Mouse (Mus musculus) large intestine, adult 2 months (tissue): ENCODE data around the gene Ubxn1. TPM values are rescaled to one million over a fixed set of nuclear protein-coding genes. Genes with fewer than 3 reads are reported as not detected.
"Not testable (repeated sequence)": the region's sequence is repeated elsewhere in the genome, so short reads cannot be mapped to it uniquely, and the experiment has no call there.

Experiments used
- DNase-seq: peaks from one replicate; pipeline ENCODE4 v3.0.0-alpha.2; 2012; ENCODE audit warnings: low read depth, low spot score
- WGBS: fragments of 180-500 bp; shearing (Covaris S2); methylation state at CpG from one replicate; pipeline ENCODE4 v1.1.7; 2018; 5-methylcytosine and 5-hydroxymethylcytosine counted together
- polyA plus RNA-seq: library from polyadenylated mRNA; depleted of rRNA; stranded (reverse); fragments of >200 nt; gene quantifications from 2 replicates; pipeline ENCODE4 v1.2.3, GENCODE M21; 2012; rRNA removed

Gene Ubxn1
- polyA plus RNA-seq, 1 experiment: 86.1 TPM

DNA sequence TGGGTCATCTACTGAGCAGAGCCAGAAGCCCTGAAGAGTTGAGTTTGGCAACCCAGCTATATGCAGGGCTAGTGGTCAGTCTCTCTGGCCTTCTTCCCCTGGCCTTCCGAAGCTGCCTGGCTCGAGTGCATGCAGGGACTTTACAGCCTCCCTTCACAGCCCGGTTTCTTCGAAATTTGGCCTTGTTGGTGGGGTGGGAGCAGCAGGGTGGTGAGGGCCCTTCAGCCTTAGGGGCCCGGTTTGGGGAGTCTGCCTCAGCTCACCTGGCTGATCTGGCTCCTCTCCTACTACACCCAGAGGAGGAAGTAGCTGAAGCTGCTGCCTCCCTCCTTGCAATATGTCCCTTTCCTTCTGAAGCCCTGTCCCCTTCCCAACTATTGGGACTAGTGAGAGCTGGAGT is 24.9 kb downstream of the Ubxn1 start:
- WGBS: 63% methylated on average over 5 of the region's 5 CpGs
- not testable (repeated sequence) for DNase-seq

DNA sequence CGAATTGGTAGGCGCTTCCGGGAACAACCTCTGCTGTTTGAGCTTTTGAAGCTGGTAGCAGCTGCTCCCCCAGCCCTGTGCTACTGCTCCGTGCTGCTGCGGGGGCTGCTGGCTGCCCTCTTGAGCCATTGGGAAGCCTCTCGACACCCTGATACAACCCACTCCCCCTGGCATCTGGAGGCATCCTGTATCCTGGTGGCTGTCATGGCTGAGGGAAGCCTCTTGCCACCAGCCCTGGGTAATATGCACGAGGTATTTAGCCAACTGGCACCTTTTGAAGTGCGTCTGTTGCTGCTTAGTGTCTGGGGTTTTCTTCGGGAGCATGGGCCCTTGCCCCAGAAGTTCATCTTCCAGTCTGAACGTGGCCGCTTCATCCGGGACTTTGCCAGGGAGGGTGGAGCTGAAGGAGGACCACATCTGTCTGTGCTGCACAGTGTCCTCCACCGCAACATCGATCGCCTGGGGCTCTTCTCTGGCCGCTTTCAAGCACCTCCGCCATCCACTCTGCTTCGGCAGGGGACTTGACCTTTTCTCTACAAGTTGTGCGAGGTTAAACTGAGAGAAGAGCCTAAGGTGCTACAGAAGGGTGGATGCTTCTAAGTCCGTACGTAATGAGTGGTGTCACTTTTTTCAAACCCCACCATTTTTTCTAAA is 26.0 kb downstream of the Ubxn1 start:
- WGBS: 13% methylated on average over 21 of the region's 21 CpGs
- not testable (repeated sequence) for DNase-seq

DNA sequence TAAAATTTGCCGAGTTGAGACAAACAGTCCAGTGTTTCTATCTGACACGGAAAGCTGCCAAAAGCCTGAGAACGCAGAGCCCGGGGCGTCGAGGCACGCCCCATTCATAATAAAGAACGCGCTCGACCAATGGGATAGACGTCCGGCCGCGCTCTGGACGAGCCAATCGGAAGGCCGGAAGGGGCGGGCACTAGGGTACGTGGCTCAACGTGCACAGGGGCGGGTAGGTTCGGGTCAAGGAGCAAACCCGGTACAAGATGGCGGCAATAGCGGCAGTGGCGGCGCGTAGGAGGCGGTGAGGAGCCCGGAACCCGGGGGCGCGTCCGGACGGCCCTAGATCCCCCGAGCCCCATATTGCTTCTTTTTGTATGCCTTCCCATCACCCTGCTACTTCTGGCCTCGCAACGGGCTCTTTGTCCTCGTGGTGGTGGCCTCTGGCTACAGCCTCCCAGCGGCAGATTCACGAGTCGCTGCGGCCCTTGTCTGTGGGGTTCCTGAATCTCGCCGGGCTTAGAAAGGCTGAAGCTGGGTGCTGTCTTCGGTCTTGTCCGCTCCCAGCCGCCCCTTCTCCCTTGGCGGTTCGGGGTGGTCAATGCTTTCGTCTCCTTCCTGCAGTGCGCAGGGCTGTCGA is 26.7 kb downstream of the Ubxn1 start, which contains the start of gene Ganab:
TSS of gene Ganab (plus strand) at position 207 of the 631 bp plus-strand sequence.
- DNase-seq: peak; percentile 88

DNA sequence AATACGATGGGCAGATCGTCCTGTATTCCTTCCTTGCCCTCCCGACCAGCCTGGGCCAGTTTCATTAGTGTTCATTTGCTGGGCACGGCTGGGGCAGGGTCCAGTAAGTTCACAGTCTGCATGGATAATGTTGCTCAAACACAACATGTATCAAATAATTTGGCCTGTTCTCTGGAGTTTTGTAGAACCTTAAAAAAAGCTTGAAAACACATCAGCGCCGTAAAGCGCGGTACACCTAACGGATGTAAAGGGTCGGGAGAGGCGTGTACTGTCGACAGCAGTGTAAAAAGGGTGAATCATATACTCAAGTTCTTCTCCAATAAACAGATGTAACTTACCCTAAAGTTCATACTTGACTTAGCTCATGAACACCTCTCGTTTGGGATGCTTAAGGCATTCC is 27.3 kb downstream of the Ubxn1 start:
- DNase-seq: no peak
- WGBS: 1% methylated on average over 13 of the region's 13 CpGs

More for the DNA sequence above, 26.7 kb downstream of the Ubxn1 start, which contains the start of gene Ganab:
- under 1% methylated on average over 53 of the region's 53 CpGs for WGBS

DNA sequence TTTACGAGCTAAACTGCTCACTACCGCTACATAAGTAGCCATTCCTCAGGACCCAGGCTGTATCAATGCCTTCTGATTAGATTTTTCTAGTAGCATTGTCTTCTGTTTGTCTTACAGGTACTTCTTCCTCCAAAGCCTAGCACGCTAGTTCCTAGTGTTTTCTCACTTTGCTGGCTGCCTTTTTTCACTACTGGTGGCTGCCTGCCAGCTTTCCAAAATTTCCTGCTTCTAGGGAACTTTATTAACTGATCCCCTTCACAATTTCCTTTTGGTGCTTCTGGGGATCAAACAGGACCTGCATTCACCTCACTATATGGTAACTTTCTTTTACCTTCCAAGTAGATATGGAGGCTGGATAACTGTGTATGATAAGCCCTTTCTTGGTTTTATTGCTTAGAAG is 27.8 kb downstream of the Ubxn1 start:
- 10% methylated on average over 3 of the region's 3 CpGs for WGBS
- DNase-seq: no peak

DNA sequence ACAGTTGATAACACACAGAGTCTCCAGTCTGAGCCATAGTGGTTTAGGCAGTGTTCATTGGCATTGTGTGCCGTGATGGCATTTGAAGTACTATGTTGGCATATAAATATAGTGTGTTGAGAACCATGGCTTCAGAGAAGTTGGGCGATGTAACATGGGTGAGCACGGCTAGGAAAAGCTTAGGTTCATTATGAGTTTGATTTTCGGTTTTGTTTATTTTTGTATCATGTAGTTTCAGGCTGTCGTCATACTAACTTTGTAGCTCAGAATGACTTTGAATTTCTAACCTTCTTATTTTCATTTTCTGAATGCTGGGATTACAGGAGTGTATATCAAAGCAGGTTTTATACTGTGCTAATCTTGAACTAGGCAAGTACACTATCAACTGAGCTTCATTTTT is 32.1 kb downstream of the Ubxn1 start:
- DNase-seq: no peak
- 92% methylated on average over 5 of the region's 5 CpGs for WGBS

DNA sequence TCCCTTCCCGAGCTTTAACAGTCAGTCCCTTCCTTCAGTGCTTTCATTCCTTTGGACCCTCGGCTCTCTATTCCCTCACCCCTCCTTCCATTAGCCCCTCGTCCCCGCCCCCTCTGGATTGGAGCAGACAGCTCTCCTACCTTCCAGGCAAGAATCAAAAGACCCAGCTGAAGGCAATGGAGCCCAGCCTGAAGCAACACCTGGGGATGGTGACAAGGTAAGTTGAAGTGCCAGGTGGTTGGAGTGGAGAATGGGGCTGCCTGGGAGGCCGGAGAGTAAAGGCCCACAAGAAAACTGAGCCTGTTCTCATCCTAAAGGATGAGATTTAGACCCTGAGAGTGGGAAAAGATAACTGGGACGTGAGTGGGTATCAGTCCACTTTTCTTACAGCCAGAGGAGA is 37.2 kb downstream of the Ubxn1 start:
- no peak for DNase-seq
- WGBS: 87% methylated on average over 6 of the region's 6 CpGs

DNA sequence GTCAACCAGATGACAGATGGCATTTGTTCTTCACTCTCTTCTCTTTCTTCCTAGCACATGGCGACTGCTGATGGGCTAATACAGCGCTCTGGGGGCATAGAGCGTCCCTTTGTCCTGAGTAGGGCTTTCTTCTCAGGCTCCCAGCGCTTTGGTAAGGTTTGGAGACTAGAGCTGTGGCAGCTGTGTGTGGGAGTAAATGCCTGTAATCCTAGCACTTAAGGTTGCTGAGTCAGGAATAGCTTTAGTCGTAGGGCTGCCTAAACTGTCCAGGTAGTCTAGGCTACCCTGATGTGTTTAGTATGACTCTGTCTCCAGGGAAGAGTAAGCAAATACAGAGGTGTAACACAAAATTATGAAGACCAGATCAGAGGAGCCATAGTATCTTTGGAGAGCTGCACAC is 40.5 kb downstream of the Ubxn1 start:
- 94% methylated on average over 5 of the region's 5 CpGs for WGBS
- DNase-seq: no peak

DNA sequence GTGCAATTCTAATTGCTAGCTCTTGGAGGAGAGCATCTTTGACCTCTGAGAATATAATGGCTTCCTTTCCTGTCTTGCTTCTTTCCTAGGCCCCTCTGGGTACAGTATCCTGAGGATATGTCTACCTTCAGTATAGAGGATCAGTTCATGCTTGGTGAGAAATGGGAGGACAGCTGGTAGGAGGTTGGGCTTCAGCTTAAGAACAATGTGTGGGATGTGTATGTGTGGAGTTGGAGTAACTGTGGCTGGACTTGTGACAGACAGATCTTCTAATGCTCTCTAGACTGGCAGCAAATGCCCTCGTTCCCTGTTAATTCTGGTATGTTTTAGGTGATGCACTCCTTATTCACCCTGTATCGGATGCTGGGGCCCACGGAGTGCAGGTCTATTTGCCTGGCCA is 42.9 kb downstream of the Ubxn1 start:
- 96% methylated on average over 3 of the region's 3 CpGs for WGBS
- no peak for DNase-seq

DNA sequence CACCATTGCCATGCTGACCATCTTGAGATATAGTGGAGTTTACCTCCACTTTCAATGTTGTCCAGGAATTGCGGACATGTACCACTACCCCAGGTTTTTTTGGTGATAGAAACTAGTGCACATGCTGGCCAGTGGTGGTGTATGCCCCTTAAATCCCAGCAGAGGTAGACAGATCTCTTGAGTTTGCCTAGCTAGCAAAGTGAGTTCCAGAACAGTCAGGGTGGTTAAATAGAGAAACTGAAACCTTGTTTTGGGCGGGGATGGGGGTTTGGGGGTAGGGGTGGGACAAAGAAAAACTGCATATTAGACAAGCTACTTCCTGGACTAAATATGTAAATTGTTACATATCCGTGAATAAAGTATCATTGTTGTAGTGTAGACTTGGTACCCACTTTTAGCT is 47.7 kb downstream of the Ubxn1 start:
- DNase-seq: no peak
- 84% methylated on average over 3 of the region's 3 CpGs for WGBS

DNA sequence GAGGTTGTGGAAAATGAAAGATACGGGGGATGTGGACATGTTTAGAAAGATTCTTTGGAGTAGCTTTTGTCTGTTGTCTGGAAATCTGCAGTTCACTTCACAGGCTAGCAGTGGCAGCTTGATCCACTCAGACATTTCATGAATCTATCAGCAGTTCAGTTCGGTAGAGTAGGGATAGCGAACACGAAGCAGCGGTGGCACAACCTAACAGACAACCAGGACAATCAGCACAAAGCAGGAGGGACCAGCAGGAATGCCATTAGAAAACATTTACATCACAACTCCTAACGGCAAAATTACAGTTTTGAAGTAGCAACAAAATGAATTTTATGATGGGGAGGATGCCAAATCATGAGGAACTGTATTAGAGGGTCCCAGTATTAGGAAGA is 48.4 kb downstream of the Ubxn1 start:
- no peak for DNase-seq
- WGBS: 67% methylated on average over 6 of the region's 6 CpGs

DNA sequence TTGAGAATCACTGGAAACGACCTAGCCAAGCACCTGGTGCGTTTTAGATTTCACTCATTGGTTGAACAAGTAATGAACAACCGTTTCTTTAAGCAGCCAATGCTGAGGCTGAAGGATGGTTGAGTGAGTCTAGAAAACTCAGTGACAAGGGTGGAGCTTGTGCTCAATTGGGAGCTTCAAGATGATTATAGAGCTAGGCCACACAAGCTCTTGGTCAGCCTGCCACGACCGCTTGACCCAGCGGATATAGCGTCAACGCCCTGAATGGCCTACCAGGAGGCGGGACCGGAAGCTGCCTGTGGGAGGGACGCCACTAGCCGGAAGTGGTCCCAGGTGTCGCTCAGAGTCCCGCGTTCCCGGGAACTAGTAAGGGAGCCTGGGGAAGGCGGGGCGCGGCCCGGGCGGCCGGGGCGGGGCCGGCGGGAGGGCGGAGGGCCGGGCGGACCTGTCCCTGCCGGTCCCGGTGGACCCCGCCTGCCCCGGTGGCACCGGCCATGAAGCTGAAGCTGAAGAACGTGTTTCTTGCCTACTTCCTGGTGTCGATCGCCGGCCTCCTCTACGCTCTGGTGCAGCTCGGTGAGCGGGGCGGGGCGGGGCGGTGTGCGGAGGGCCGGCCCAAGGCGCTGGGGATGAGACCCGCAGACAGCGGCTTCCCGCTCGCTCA is 48.9 kb downstream of the Ubxn1 start, which contains the start of gene B3gat3:
TSS of gene B3gat3 (plus strand) at position 302 of the 664 bp plus-strand sequence.
- peak; percentile 83 for DNase-seq
- 2% methylated on average over 50 of the region's 50 CpGs for WGBS

DNA sequence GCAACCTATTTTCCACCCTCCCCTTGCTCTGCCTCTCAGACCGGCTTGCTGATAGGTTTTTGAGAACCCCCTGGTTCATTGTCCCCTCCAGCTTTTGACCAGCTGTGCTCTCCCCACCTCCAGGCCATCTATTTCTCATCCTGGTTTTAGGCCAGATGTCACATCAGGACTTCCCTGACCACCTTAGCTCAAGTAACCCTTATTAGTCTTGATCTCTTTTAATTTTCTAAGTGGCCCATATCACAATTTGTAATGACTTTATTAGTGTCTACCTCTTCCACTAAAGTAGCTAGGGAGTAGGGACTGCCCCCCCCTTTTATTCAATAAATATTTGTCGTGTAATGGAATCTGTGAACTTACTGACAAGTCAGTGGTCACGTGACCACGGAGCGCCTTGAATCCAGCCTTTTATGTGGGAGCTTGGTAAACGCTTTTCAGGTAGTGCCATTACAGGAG is 49.6 kb downstream of the Ubxn1 start:
- DNase-seq: no peak
- WGBS: under 1% methylated on average over 6 of the region's 6 CpGs

DNA sequence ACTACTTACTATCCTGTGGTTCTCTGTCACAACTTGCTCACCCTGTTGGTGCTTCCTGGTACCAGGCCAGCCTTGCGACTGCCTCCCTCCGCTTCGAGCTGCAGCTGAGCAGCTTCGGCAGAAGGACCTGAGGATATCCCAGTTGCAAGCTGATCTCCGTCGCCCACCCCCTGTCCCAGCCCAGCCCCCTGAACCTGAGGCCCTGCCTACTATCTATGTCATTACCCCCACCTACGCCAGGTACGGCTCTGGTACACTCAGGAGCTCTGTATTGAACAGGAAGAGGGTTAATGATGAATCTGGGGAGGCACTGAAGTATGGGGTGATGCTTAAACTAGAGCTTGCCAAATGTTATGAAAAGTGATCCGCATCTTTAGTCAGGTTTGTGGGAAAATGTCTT is 50.4 kb downstream of the Ubxn1 start:
- WGBS: 60% methylated on average over 9 of the region's 9 CpGs
- DNase-seq: no peak

Other genes with a start within 250 kb of the Ubxn1 start
- 2.7 and 3.2 TPM in 2 replicates for gene Chrm1, start 207.7 kb upstream of the Ubxn1 start, polyA plus RNA-seq
- 194 and 323 TPM in 2 replicates for gene Slc3a2, start 148.1 kb upstream of the Ubxn1 start, polyA plus RNA-seq
- 33.3 and 39.9 TPM in 2 replicates for gene Wdr74, start 135.7 kb upstream of the Ubxn1 start, polyA plus RNA-seq
- not detected in 2 replicates for gene 1700092M07Rik, start 130.8 kb upstream of the Ubxn1 start, polyA plus RNA-seq
- 71.7 and 97.3 TPM in 2 replicates for gene Stx5a, start 130.1 kb upstream of the Ubxn1 start, polyA plus RNA-seq
- 79.1 and 92.6 TPM in 2 replicates for gene Nxf1, start 114.4 kb upstream of the Ubxn1 start, polyA plus RNA-seq
- gene Tmem223, start 100.5 kb upstream of the Ubxn1 start, polyA plus RNA-seq: 107 and 131 TPM in 2 replicates
- gene Tmem179b, start 97.0 kb upstream of the Ubxn1 start, polyA plus RNA-seq: 107 and 122 TPM in 2 replicates
- 7.8 and 8.1 TPM in 2 replicates for gene Taf6l, start 85.1 kb upstream of the Ubxn1 start, polyA plus RNA-seq
- 46.2 and 53.1 TPM in 2 replicates for gene Polr2g, start 72.9 kb upstream of the Ubxn1 start, polyA plus RNA-seq
- gene Zbtb3, start 68.9 kb upstream of the Ubxn1 start, polyA plus RNA-seq: 1.8 TPM in 2 replicates
- gene Ttc9c, start 52.2 kb upstream of the Ubxn1 start, polyA plus RNA-seq: 14.8 and 23.6 TPM in 2 replicates
- gene Hnrnpul2, start 51.5 kb upstream of the Ubxn1 start, polyA plus RNA-seq: 16.3 and 21.8 TPM in 2 replicates
- 2.4 and 4.4 TPM in 2 replicates for gene AC129217.1, start 41.7 kb upstream of the Ubxn1 start, polyA plus RNA-seq
- gene Bscl2, start 34.0 kb upstream of the Ubxn1 start, polyA plus RNA-seq: 79.8 and 82.1 TPM in 2 replicates
- 1.4 and 1.6 TPM in 2 replicates for gene Gng3, start 32.3 kb upstream of the Ubxn1 start, polyA plus RNA-seq
- 0.74 and 0.84 TPM in 2 replicates for gene Lrrn4cl, start 20.7 kb upstream of the Ubxn1 start, polyA plus RNA-seq
- gene Uqcc3, start 9.4 kb downstream of the Ubxn1 start, polyA plus RNA-seq: 19.7 and 23.4 TPM in 2 replicates
- gene Lbhd1, start 12.2 kb downstream of the Ubxn1 start, polyA plus RNA-seq: 2.2 and 2.3 TPM in 2 replicates
- gene Gm49403, start 12.4 kb downstream of the Ubxn1 start, polyA plus RNA-seq: not detected in 2 replicates
- 17.7 and 21.0 TPM in 2 replicates for gene 1810009A15Rik, start 17.4 kb downstream of the Ubxn1 start, polyA plus RNA-seq
- not detected in 2 replicates for gene Gm49416, start 17.4 kb downstream of the Ubxn1 start, polyA plus RNA-seq
- 24.4 and 26.9 TPM in 2 replicates for gene Ints5, start 21.5 kb downstream of the Ubxn1 start, polyA plus RNA-seq
- gene Ganab, start 26.6 kb downstream of the Ubxn1 start, polyA plus RNA-seq: 104 and 157 TPM in 2 replicates
- gene B3gat3, start 48.9 kb downstream of the Ubxn1 start, polyA plus RNA-seq: 66.6 and 72.2 TPM in 2 replicates
- 6.8 and 8.9 TPM in 2 replicates for gene Rom1, start 57.9 kb downstream of the Ubxn1 start, polyA plus RNA-seq
- 24.3 and 32.1 TPM in 2 replicates for gene Eml3, start 58.1 kb downstream of the Ubxn1 start, polyA plus RNA-seq
- gene Mta2, start 70.4 kb downstream of the Ubxn1 start, polyA plus RNA-seq: 30.6 and 32.3 TPM in 2 replicates
- 13.6 and 18.5 TPM in 2 replicates for gene Tut1, start 82.4 kb downstream of the Ubxn1 start, polyA plus RNA-seq
- gene Eef1g, start 95.5 kb downstream of the Ubxn1 start, polyA plus RNA-seq: 302 and 315 TPM in 2 replicates
- 11.2 and 19.9 TPM in 2 replicates for gene Ahnak, start 117.8 kb downstream of the Ubxn1 start, polyA plus RNA-seq
- gene Scgb1a1, start 216.5 kb downstream of the Ubxn1 start, polyA plus RNA-seq: 0.45 and 1.1 TPM in 2 replicates